Mouse (Mus musculus) G1E (cell line): Measurements from ENCODE around the gene Clec16a. TPM values are rescaled to one million over a fixed set of nuclear protein-coding genes. Genes with fewer than 3 reads are reported as not detected.

Experiments used
- ATAC-seq: 2 replicates; pipeline ENCODE4 v1.8.0; 2016; ENCODE audit warnings: mild to moderate bottlenecking; ENCODE audit not compliant: insufficient number of reproducible peaks, poor library complexity, low FRiP score, severe bottlenecking; ENCODE audit errors: extremely low read depth
- DNase-seq: peaks from one replicate; pipeline ENCODE4 v3.0.0; 2012; ENCODE audit warnings: low spot score
- H3K27me3 ChIP-seq: 2 replicates; pipeline ENCODE4 v1.6.1; 2012; ENCODE audit warnings: mild to moderate bottlenecking, low read length, inconsistent platforms; ENCODE audit not compliant: insufficient read depth
- H3K36me3 ChIP-seq: replicated peaks from 2 replicates; pipeline ENCODE3; 2012; ENCODE audit warnings: mild to moderate bottlenecking, inconsistent platforms
- H3K4me1 ChIP-seq: 2 replicates; pipeline ENCODE4 v1.6.1; 2012; ENCODE audit warnings: low read depth, low read length, inconsistent platforms, mixed read lengths; ENCODE audit not compliant: insufficient read depth
- H3K4me3 ChIP-seq: 2 replicates; pipeline ENCODE4 v1.5.1; 2012; ENCODE audit warnings: low read depth, mild to moderate bottlenecking, inconsistent platforms, low read length, moderate library complexity, mixed read lengths
- H3K9me3 ChIP-seq: replicated peaks from 2 replicates; pipeline ENCODE4 v1.6.1; 2012; ENCODE audit warnings: inconsistent platforms
- CTCF ChIP-seq: IDR thresholded peaks from 2 replicates; pipeline ENCODE4 v1.5.1; 2012; ENCODE audit warnings: low read depth, low read length, inconsistent platforms, mixed read lengths
- GATA1 ChIP-seq: IDR thresholded peaks from 2 replicates; pipeline ENCODE4 v1.6.1; 2012; ENCODE audit warnings: borderline replicate concordance, low read length, inconsistent platforms, mixed read lengths
- GATA2 ChIP-seq: IDR thresholded peaks from 2 replicates; pipeline ENCODE4 v1.6.1; 2012; ENCODE audit warnings: low read depth, low read length, inconsistent platforms, borderline replicate concordance
- POLR2AphosphoS5 ChIP-seq: IDR thresholded peaks from 2 replicates; pipeline ENCODE4 v1.6.1; 2012; ENCODE audit warnings: low read depth, low read length, inconsistent platforms; ENCODE audit not compliant: insufficient replicate concordance
- TAL1 ChIP-seq: conservative IDR thresholded peaks from 2 replicates; pipeline ENCODE4 v1.6.1; 2012; ENCODE audit warnings: low read depth, low read length, inconsistent platforms, mixed read lengths
- polyA plus RNA-seq: library from polyadenylated mRNA; stranded (reverse); fragments of >175 nt; gene quantifications from 2 replicates; pipeline ENCODE4 v1.2.3, GENCODE M21; 2012
- total RNA-seq, 2 experiments: library from RNA; stranded (forward) in 1 of 2; stranded (reverse) in 1 of 2; fragments of 200-1000 nt in 1 of 2; fragments of >200 nt in 1 of 2; fragmentation: Nextera tagmentation in 1 of 2; gene quantifications; 2 replicates each; pipeline ENCODE4 v1.2.3; 2014 to 2017

Clec16a gene
- total and polyA plus RNA-seq, 3 experiments, result 12.6 to 47.9 (median 18.1) TPM

GRCm38 (mm10) chr16:10674020-10674419 lies 128.9 kb downstream of the Clec16a start:
- Histone ChIP-seq H3K9me3 (no peaks in the 10 kb centered on the region), H3K36me3 (peaks cover 49% of the 10 kb centered on the region), H3K4me3 (no peak overlapping the region), H3K27me3 (no peaks in the 10 kb centered on the region), H3K4me1 (peaks cover 24% of the 10 kb centered on the region)
- ATAC-seq (no peak), DNase-seq (no peak)
- TF ChIP-seq CTCF, result no peak
- TF ChIP-seq POLR2AphosphoS5, result no peak
- no peak for TF ChIP-seq GATA1
- TF ChIP-seq GATA2, result no peak
- no peak for TF ChIP-seq TAL1

DNA sequence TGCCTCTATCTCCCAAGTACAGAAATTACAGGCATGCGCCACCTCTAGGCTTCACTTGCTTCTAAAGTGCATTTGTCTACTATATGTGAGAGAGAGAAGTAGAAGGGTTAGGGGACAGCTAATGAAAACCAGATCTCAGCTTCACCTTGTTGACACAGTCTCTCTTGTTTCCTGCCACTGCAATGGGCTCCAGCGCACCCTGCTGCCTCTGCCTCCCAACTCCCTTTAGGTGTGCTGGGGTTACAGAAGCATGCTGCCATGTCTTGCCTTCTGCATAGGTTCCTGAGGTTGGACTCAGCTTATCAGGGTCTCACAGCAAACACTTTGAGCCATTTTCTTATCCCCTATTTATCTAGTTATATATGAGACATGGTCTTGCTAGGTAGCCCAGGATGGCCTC lies 129.8 kb downstream of the Clec16a start:
- no peak for TF ChIP-seq GATA1
- TF ChIP-seq CTCF, result no peak
- TF ChIP-seq POLR2AphosphoS5, result no peak
- no peak for TF ChIP-seq TAL1
- no peak for TF ChIP-seq GATA2
- Histone ChIP-seq H3K4me1 (peaks cover 24% of the 10 kb centered on the region), H3K27me3 (no peaks in the 10 kb centered on the region), H3K36me3 (peaks cover 49% of the 10 kb centered on the region), H3K4me3 (no peak overlapping the region), H3K9me3 (no peaks in the 10 kb centered on the region)
- DNase-seq, result no peak
- ATAC-seq, result no peak

GRCm38 (mm10) chr16:10675612-10676011 lies 130.5 kb downstream of the Clec16a start:
- DNase-seq (no peak), ATAC-seq (no peak)
- H3K4me3 ChIP-seq, result no peak overlapping the region
- no peaks in the 10 kb centered on the region for H3K27me3 ChIP-seq
- peaks cover 43% of the 10 kb centered on the region for H3K36me3 ChIP-seq
- no peaks in the 10 kb centered on the region for H3K9me3 ChIP-seq
- TF ChIP-seq POLR2AphosphoS5, result no peak
- TF ChIP-seq GATA1, result no peak
- no peak for TF ChIP-seq GATA2
- no peak for TF ChIP-seq CTCF
- TF ChIP-seq TAL1, result no peak
- H3K4me1 ChIP-seq, result peaks cover 24% of the 10 kb centered on the region

- ATAC-seq (peak; percentile 78), DNase-seq (peak; percentile 44)
- TF ChIP-seq TAL1 (peak; percentile 68), CTCF (no peak)
- H3K9me3 ChIP-seq, result no peaks in the 10 kb centered on the region
- H3K4me3 ChIP-seq, result no peak overlapping the region
- no peaks in the 10 kb centered on the region for H3K27me3 ChIP-seq
- peaks cover 24% of the 10 kb centered on the region for H3K4me1 ChIP-seq
- H3K36me3 ChIP-seq, result peaks cover 43% of the 10 kb centered on the region
Measured at GRCm38 (mm10) chr16:10676461-10677066, 131.4 kb downstream of the Clec16a start.

DNA sequence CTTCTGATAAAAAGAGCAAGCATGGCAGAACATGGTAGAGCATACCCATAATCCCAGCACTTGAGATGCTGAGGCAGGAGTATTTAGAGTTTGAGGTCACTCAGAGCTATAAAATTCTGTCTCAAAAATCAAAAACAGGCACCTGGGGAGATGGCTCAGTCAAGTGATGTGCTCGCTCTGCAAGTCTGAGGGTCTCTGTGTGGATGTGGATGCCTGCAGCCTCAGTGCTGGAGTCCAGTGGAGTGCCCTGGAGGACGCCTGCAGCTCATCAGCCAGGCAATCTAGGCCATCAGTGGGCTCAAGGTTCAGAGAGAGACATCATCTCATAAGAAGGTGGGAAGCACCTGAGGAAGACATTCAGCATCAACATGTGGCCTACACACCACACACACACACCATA lies 137.4 kb downstream of the Clec16a start:
- H3K9me3 ChIP-seq, result no peaks in the 10 kb centered on the region
- peaks cover 34% of the 10 kb centered on the region for H3K36me3 ChIP-seq
- ATAC-seq (no peak), DNase-seq (no peak)
- H3K27me3 ChIP-seq, result no peaks in the 10 kb centered on the region
- TF ChIP-seq GATA2 (no peak), POLR2AphosphoS5 (no peak), GATA1 (no peak), CTCF (no peak), TAL1 (no peak)
- H3K4me3 ChIP-seq, result no peak overlapping the region
- H3K4me1 ChIP-seq, result peaks cover 12% of the 10 kb centered on the region

- ATAC-seq, result no peak
- Histone ChIP-seq H3K4me1 (peaks cover 12% of the 10 kb centered on the region), H3K36me3 (peaks cover 36% of the 10 kb centered on the region), H3K4me3 (no peak overlapping the region), H3K9me3 (no peaks in the 10 kb centered on the region), H3K27me3 (no peaks in the 10 kb centered on the region)
- no peak for DNase-seq
- no peak for TF ChIP-seq TAL1
- TF ChIP-seq CTCF, result no peak
- no peak for TF ChIP-seq GATA2
- no peak for TF ChIP-seq POLR2AphosphoS5
- TF ChIP-seq GATA1, result no peak
Measured at GRCm38 (mm10) chr16:10683193-10684000, 138.3 kb downstream of the Clec16a start.
